Mouse (Mus musculus): ENCODE measurements around the gene Nr1d2. TPM values are rescaled to one million over a fixed set of nuclear protein-coding genes. Genes with fewer than 3 reads are reported as not detected.
"Not testable (repeated sequence)": the region's sequence is repeated elsewhere in the genome, so short reads cannot be mapped to it uniquely, and the experiment has no call there.

The Nr1d2 gene
- total RNA-seq, 4 experiments from 2014 or later = 82.6 to 91.5 (median 86.0) TPM

- DNase-seq (ENCODE audit: low spot score in 2 of 2) = no peak
These were observed 5.9 kb downstream of the Nr1d2 start for GRCm38 (mm10) chr14:18233076-18233475.

- DNase-seq (ENCODE audit: low spot score in 2 of 2) = not testable (repeated sequence)
These were observed 7.1 kb downstream of the Nr1d2 start for GRCm38 (mm10) chr14:18231866-18232265.

- DNase-seq (ENCODE audit: low spot score in 2 of 2) = not testable (repeated sequence)
These were observed 9.2 kb downstream of the Nr1d2 start for GRCm38 (mm10) chr14:18229751-18230150.

- not testable (repeated sequence) for DNase-seq (ENCODE audit: low spot score in 2 of 2)
These were observed 12.7 kb downstream of the Nr1d2 start for GRCm38 (mm10) chr14:18226181-18226580.

GRCm38 (mm10) chr14:18225431-18225830 lies 13.5 kb downstream of the Nr1d2 start:
- not testable (repeated sequence) for DNase-seq (ENCODE audit: low spot score in 2 of 2)

- no peak for DNase-seq (ENCODE audit: low spot score in 2 of 2)
These were observed 16.9 kb downstream of the Nr1d2 start for GRCm38 (mm10) chr14:18221977-18222376.

GRCm38 (mm10) chr14:18217158-18217557 lies 21.8 kb downstream of the Nr1d2 start:
- no peak for DNase-seq (ENCODE audit: low spot score in 2 of 2)

GRCm38 (mm10) chr14:18216428-18216827 lies 22.5 kb downstream of the Nr1d2 start:
- no peak for DNase-seq (ENCODE audit: low spot score in 2 of 2)

GRCm38 (mm10) chr14:18210795-18211194 lies 28.1 kb downstream of the Nr1d2 start:
- no peak for DNase-seq (ENCODE audit: low spot score in 2 of 2)

GRCm38 (mm10) chr14:18204315-18204714 lies 34.6 kb downstream of the Nr1d2 start:
- DNase-seq (ENCODE audit: low spot score in 2 of 2) = not testable (repeated sequence)

- no peak for DNase-seq (ENCODE audit: low spot score in 2 of 2)
These were observed 37.5 kb downstream of the Nr1d2 start for GRCm38 (mm10) chr14:18201413-18201812.

- no peak for DNase-seq (ENCODE audit: low spot score in 2 of 2)
These were observed 52.0 kb downstream of the Nr1d2 start for GRCm38 (mm10) chr14:18186883-18187417.

- not testable (repeated sequence) for DNase-seq (ENCODE audit: low spot score in 2 of 2)
These were observed 61.4 kb downstream of the Nr1d2 start for GRCm38 (mm10) chr14:18177531-18177930.

- no peak for DNase-seq (ENCODE audit: low spot score in 2 of 2)
These were observed 71.3 kb downstream of the Nr1d2 start for GRCm38 (mm10) chr14:18167597-18167996.

GRCm38 (mm10) chr14:18167041-18167440 lies 71.9 kb downstream of the Nr1d2 start:
- no peak for DNase-seq (ENCODE audit: low spot score in 2 of 2)

Small RNA genes lying within 50 kb of the gene (microRNA-seq; reads per million reads assigned to microRNA genes)
- not detected for gene Gm44469

Other genes with a start within 250 kb of the Nr1d2 start
- gene Nkiras1, start 32.0 kb upstream of the Nr1d2 start, total RNA-seq (2022) = 10 to 100 TPM; 31.0 to 33.9 (median 31.8) TPM
- 100 to 1,000 TPM; 522 to 585 (median 547) TPM for gene Rpl15, start 32.3 kb upstream of the Nr1d2 start, total RNA-seq (2022)
- 100 to 1,000 TPM in 2 of 4 experiments, 10 to 100 TPM in 2; 94.7 to 105 (median 99.1) TPM for gene Ube2e1, start 92.7 kb upstream of the Nr1d2 start, total RNA-seq (2022)

Data from gastrocnemius, adult 8-10 months (tissue).